In the genomic region with DNA sequence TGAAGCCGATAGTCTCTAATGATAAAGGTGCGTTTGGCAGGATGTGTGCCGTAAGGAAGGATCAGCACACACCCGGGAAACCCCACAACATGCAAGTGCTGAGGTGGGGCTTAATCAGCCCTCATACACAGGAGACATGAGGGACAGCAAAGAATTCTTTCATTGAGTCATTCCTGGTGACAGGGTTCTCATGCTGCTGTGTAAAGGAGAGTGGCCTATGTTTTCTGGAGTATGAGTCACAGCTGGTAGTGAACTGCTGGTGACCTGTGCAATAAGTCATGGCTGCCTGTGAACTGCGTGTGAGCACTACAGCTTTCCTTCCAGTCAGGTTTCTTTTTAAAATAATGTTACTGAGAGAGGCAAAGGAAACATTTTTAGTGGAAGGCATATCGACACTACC, we compare ENCODE assay signal across 22 mouse cellular contexts. TPM values are rescaled to one million over a fixed set of nuclear protein-coding genes. Genes with fewer than 3 reads are reported as not detected.
DNase-seq lines count a peak whose midpoint lies in the region; ATAC-seq lines count a peak whose summit lies in the region.
"Had no signal": no experiment of that assay in that cellular context is flagged by ENCODE, and none has a peak within 500 bp of the region (broad histone marks: within the 10 kb centered on the region; RNA-seq: fewer than 3 reads in every experiment).

No protein-coding gene starts in this region.

- 87% methylated on average over 6 of the region's 6 CpGs for WGBS in forebrain, embryonic 15.5 days
- WGBS in forebrain, embryonic 10.5 days, result 94% methylated on average over 6 of the region's 6 CpGs

- no peak overlapping the region for H3K9ac ChIP-seq in forebrain, embryonic 15.5 days (replicated peaks)
- H3K9ac ChIP-seq: embryonic facial prominence, embryonic 13.5 days; forebrain, postnatal 0 days; hindbrain, embryonic 14.5 days; limb, embryonic 13.5 days; liver, embryonic 13.5 days; lung, embryonic 15.5 days; midbrain, embryonic 12.5 days; neural tube, embryonic 12.5 days had no signal

- H3K4me2 ChIP-seq in forebrain, embryonic 15.5 days (replicated peaks), result no peak overlapping the region
- H3K4me2 ChIP-seq: embryonic facial prominence, embryonic 13.5 days; heart, embryonic 11.5 days; hindbrain, embryonic 14.5 days; limb, embryonic 13.5 days; liver, embryonic 13.5 days; lung, embryonic 15.5 days; midbrain, embryonic 12.5 days; neural tube, embryonic 12.5 days had no signal

- H3K27ac ChIP-seq in forebrain, embryonic 15.5 days (replicated peaks), result 0 out of 2 replicates have a peak overlapping the region, but pooled peaks have one; percentile 24
- H3K27ac ChIP-seq in forebrain, embryonic 10.5 days, result no peak overlapping the region
- H3K27ac ChIP-seq: embryonic facial prominence, embryonic 13.5 days; hindbrain, embryonic 14.5 days; limb, embryonic 13.5 days; liver, embryonic 13.5 days; lung, embryonic 15.5 days; macrophage; midbrain, embryonic 12.5 days; neural tube, embryonic 12.5 days had no signal

- H3K36me3 ChIP-seq in forebrain, embryonic 15.5 days, result no peaks in the 10 kb centered on the region
- no peaks in the 10 kb centered on the region for H3K36me3 ChIP-seq in forebrain, embryonic 10.5 days (replicated peaks)
- H3K36me3 ChIP-seq: embryonic facial prominence, embryonic 13.5 days; liver, embryonic 13.5 days; lung, embryonic 15.5 days; midbrain, embryonic 12.5 days; neural tube, embryonic 12.5 days had no signal

- no peak for ATAC-seq in forebrain, embryonic 15.5 days (replicated peaks)
- no peak for ATAC-seq in activated CD4-positive, CD25-positive, alpha-beta regulatory T cell, adult 4 months
- ATAC-seq: forebrain, postnatal 0 days had no signal

- no peak overlapping the region for H3K4me3 ChIP-seq in forebrain, embryonic 15.5 days
- H3K4me3 ChIP-seq in forebrain, embryonic 10.5 days, result no peak overlapping the region
- H3K4me3 ChIP-seq: embryonic facial prominence, embryonic 13.5 days; limb, embryonic 13.5 days; liver, embryonic 13.5 days; lung, embryonic 15.5 days; midbrain, embryonic 12.5 days; neural tube, embryonic 12.5 days had no signal

- no peak for DNase-seq in forebrain, embryonic 10.5 days (ENCODE audit: extremely low spot score, low spot score)
- DNase-seq in urinary bladder, postnatal 14 days (ENCODE audit: low spot score), result peak; percentile 4
- DNase-seq in urinary bladder, postnatal 36 days (ENCODE audit: low spot score in 2 of 2), result no peak
- DNase-seq in adipocyte (ENCODE audit: low spot score), result peak; percentile 6
- DNase-seq in thymus, postnatal 0 days (ENCODE audit: low spot score), result no peak
- DNase-seq: cerebellum, adult 9-11 months; forebrain, postnatal 0 days; heart, postnatal 14 days; kidney, adult 9 months; kidney, postnatal 4 days; liver, embryonic 13.5 days; thymus, postnatal 25 days had no signal

- no peaks in the 10 kb centered on the region for H3K4me1 ChIP-seq in forebrain, embryonic 15.5 days
- H3K4me1 ChIP-seq in forebrain, embryonic 10.5 days, result no peaks in the 10 kb centered on the region
- H3K4me1 ChIP-seq: embryonic facial prominence, embryonic 13.5 days; limb, embryonic 13.5 days; lung, embryonic 15.5 days; midbrain, embryonic 12.5 days; neural tube, embryonic 12.5 days had no signal

- H3K27me3 ChIP-seq in forebrain, embryonic 15.5 days, result no peaks in the 10 kb centered on the region
- no peaks in the 10 kb centered on the region for H3K27me3 ChIP-seq in forebrain, embryonic 10.5 days (ENCODE audit: poor library complexity, severe bottlenecking)
- H3K27me3 ChIP-seq: embryonic facial prominence, embryonic 13.5 days; limb, embryonic 13.5 days; liver, embryonic 13.5 days; lung, embryonic 15.5 days; midbrain, embryonic 12.5 days; neural tube, embryonic 12.5 days had no signal

- H3K9me3 ChIP-seq in forebrain, embryonic 15.5 days, result no peaks in the 10 kb centered on the region
- no peaks in the 10 kb centered on the region for H3K9me3 ChIP-seq in forebrain, embryonic 10.5 days
- H3K9me3 ChIP-seq: embryonic facial prominence, embryonic 13.5 days; limb, embryonic 13.5 days; liver, embryonic 13.5 days; lung, embryonic 15.5 days; midbrain, embryonic 12.5 days; neural tube, embryonic 12.5 days had no signal

RNA-seq across cellular contexts. Expression of a gene that starts 29.1 kb away (rescaled TPM):
- 24.1 and 25.0 TPM in 2 replicates for polyA plus RNA-seq in forebrain, embryonic 15.5 days (2015; fragmentation: Nextera tagmentation; extraction: Ambion mirVana)
- 10.8 and 10.9 TPM in 2 replicates for polyA plus RNA-seq in forebrain, embryonic 10.5 days (2016; fragmentation: Nextera tagmentation; extraction: Ambion mirVana)
- 10 to 100 TPM; 12.6 to 19.8 TPM for polyA plus RNA-seq in activated CD4-positive, CD25-positive, alpha-beta regulatory T cell, adult 4 months (2017; shearing (Covaris generic))
- 3.6 and 4.5 TPM in 2 replicates for polyA plus RNA-seq in thymus, postnatal 0 days (2015; fragmentation: Nextera tagmentation; extraction: Ambion mirVana)

RNA-seq across cellular contexts. Expression of a gene that starts 32.3 kb away (rescaled TPM):
- 7.7 and 10.5 TPM in 2 replicates for polyA plus RNA-seq in forebrain, embryonic 15.5 days (2015; fragmentation: Nextera tagmentation; extraction: Ambion mirVana)
- 12.4 and 20.8 TPM in 2 replicates for polyA plus RNA-seq in forebrain, embryonic 10.5 days (2016; fragmentation: Nextera tagmentation; extraction: Ambion mirVana)
- 100 to 1,000 TPM; 303 to 848 TPM for polyA plus RNA-seq in activated CD4-positive, CD25-positive, alpha-beta regulatory T cell, adult 4 months (2017; shearing (Covaris generic))
- polyA plus RNA-seq in thymus, postnatal 0 days (2015; fragmentation: Nextera tagmentation; extraction: Ambion mirVana), result 14.3 and 15.9 TPM in 2 replicates

RNA-seq across cellular contexts. Expression of a gene that starts 55.8 kb away (rescaled TPM):
- polyA plus RNA-seq in forebrain, embryonic 15.5 days (2015; fragmentation: Nextera tagmentation; extraction: Ambion mirVana), result 8.7 and 9.2 TPM in 2 replicates
- 10.0 and 10.3 TPM in 2 replicates for polyA plus RNA-seq in forebrain, embryonic 10.5 days (2016; fragmentation: Nextera tagmentation; extraction: Ambion mirVana)
- polyA plus RNA-seq in activated CD4-positive, CD25-positive, alpha-beta regulatory T cell, adult 4 months (2017; shearing (Covaris generic)), result 1 to 10 TPM; 8.7 to 9.4 TPM
- polyA plus RNA-seq in thymus, postnatal 0 days (2015; fragmentation: Nextera tagmentation; extraction: Ambion mirVana), result 8.9 and 9.3 TPM in 2 replicates

Comparison
In these comparisons a context has a peak if more than half of its experiments do, and no peak if none do; other contexts are left out.
1. DNase-seq: peak in urinary bladder, postnatal 14 days (single experiment) and adipocyte (single experiment); none in forebrain, embryonic 10.5 days (single experiment), urinary bladder, postnatal 36 days (0 of 2) and thymus, postnatal 0 days (single experiment).
2. RNA of a gene that starts 32.3 kb away (polyA plus RNA-seq): 303 to 848 TPM in activated CD4-positive, CD25-positive, alpha-beta regulatory T cell, adult 4 months; 12.4 to 20.8 TPM in forebrain, embryonic 10.5 days, 14.3 to 15.9 TPM in thymus, postnatal 0 days and 7.7 to 10.5 TPM in forebrain, embryonic 15.5 days; every median in the first group is over 10 times any median in the second.